Mouse (Mus musculus) spleen, postnatal 0 days (tissue): ENCODE measurements around the gene Parpbp. TPM values are rescaled to one million over a fixed set of nuclear protein-coding genes. Genes with fewer than 3 reads are reported as not detected.

Experiments
- polyA plus RNA-seq: library from polyadenylated mRNA; unstranded; fragments of >200 nt; fragmentation: Nextera tagmentation; extraction: Ambion mirVana; gene quantifications from 2 replicates; pipeline ENCODE4 v1.2.1, GENCODE M21; 2015

Gene Parpbp
- 11.1 and 12.5 TPM in 2 replicates for polyA plus RNA-seq

DNA sequence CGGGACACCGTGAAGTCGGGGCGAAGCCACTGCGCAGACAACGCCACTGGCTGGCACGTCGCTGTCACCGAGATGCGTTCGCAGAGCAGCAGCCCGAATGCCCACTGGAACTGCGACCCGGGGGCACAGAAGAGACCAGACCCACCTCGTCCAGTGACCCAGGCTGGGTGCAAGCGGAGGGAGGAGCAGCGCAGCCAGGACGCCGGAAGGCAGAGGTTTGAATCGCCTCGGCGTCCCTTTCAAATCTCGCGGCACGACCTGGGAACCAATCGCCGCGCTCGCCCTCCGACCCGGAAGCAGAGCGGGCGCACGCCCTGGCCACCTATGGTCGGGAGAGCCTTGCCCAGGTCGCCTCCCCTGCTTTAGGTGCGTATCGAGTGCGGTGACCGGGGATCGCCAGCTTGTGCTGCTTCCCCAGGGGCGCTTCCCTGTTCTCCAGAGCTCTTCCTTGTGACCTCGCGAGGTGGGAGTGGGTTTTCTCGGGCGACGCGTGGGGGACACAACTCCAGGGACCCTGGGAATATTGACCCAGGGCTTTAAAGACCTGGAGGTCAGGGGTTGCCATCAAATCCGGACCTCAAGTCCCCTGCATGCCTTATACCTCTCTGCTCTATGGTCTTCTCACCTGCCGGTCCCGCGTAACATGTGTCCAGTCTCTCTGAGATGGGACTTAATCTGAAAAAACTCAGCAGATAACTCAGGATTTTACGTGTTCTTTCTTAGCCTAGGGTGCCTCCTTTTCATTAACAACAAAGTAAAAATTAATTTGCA, at the start of gene Parpbp, which contains the start of gene Nup37:
TSS of gene Parpbp (minus strand) at position 235 of the 771 bp plus-strand sequence.
TSS of gene Nup37 (plus strand) at position 286 of the 771 bp plus-strand sequence.

GRCm38 (mm10) chr10:88090772-88091171, 56.0 kb downstream of the Parpbp start, which contains the start of gene Pmch:
TSS of gene Pmch (plus strand) at chr10:88091072.

Other genes starting within 250 kb of the Parpbp start
- 0.34 and 0.35 TPM in 2 replicates for gene Pmch, start 55.9 kb downstream of the Parpbp start, polyA plus RNA-seq
- 48.9 and 49.1 TPM in 2 replicates for gene Nup37, start 51 bp upstream of the Parpbp start, polyA plus RNA-seq
- gene Washc3, start 54.2 kb upstream of the Parpbp start, polyA plus RNA-seq = 44.6 and 51.2 TPM in 2 replicates
- 2.9 and 4.3 TPM in 2 replicates for gene Dram1, start 232.1 kb upstream of the Parpbp start, polyA plus RNA-seq
- 4.6 and 5.0 TPM in 2 replicates for gene Gnptab, start 232.2 kb upstream of the Parpbp start, polyA plus RNA-seq